Mouse (Mus musculus) left cerebral cortex, adult 18-20 months (tissue): ENCODE results near the gene Fbxl13. TPM values are rescaled to one million over a fixed set of nuclear protein-coding genes. Genes with fewer than 3 reads are reported as not detected.
"Not testable (repeated sequence)": the region's sequence is repeated elsewhere in the genome, so short reads cannot be mapped to it uniquely, and the experiment has no call there.

Experiments used
- DNase-seq, 2 experiments: peaks; one replicate each; pipeline ENCODE4 v3.0.0; 2021 to 2022; ENCODE audit warnings: low spot score in 2 of 2, mixed read lengths in 1 of 2
- total RNA-seq, 2 experiments: library from RNA; stranded (reverse); gene quantifications; 2 replicates each; pipeline ENCODE4 v1.2.3; 2021

Gene Fbxl13
- total RNA-seq, 2 experiments from 2014 or later, result 0.16 to 0.28 TPM

- no peak for DNase-seq
These were observed 12.6 kb upstream of the Fbxl13 start for GRCm38 (mm10) chr5:21658038-21658437.

- DNase-seq, result no peak
These were observed 11.5 kb upstream of the Fbxl13 start for GRCm38 (mm10) chr5:21656912-21657311.

GRCm38 (mm10) chr5:21651885-21652612 is 6.6 kb upstream of the Fbxl13 start:
- DNase-seq, result no peak

GRCm38 (mm10) chr5:21650736-21651135 is 5.3 kb upstream of the Fbxl13 start:
- no peak for DNase-seq

GRCm38 (mm10) chr5:21646133-21646491 is 678 bp upstream of the Fbxl13 start:
- no peak for DNase-seq

- no peak for DNase-seq
These were observed 469 bp downstream of the Fbxl13 start for GRCm38 (mm10) chr5:21644891-21645438.

GRCm38 (mm10) chr5:21643606-21644005 is 1.8 kb downstream of the Fbxl13 start:
- DNase-seq, result no peak

GRCm38 (mm10) chr5:21640961-21641360 is 4.5 kb downstream of the Fbxl13 start:
- peak; percentile 56 to 75 for DNase-seq

- DNase-seq, result no peak
These were observed 19.5 kb downstream of the Fbxl13 start for GRCm38 (mm10) chr5:21625916-21626315.

- no peak for DNase-seq
These were observed 28.9 kb downstream of the Fbxl13 start for GRCm38 (mm10) chr5:21616450-21617009.

GRCm38 (mm10) chr5:21614299-21614698 is 31.1 kb downstream of the Fbxl13 start:
- DNase-seq, result not testable (repeated sequence)

- no peak for DNase-seq
These were observed 34.4 kb downstream of the Fbxl13 start for GRCm38 (mm10) chr5:21610996-21611395.

GRCm38 (mm10) chr5:21608311-21609304 is 36.8 kb downstream of the Fbxl13 start:
- peak; percentile 11 to 44 for DNase-seq

GRCm38 (mm10) chr5:21605936-21606335 is 39.5 kb downstream of the Fbxl13 start:
- no peak for DNase-seq

GRCm38 (mm10) chr5:21599961-21600360 is 45.5 kb downstream of the Fbxl13 start:
- DNase-seq, result no peak

- not testable (repeated sequence) for DNase-seq
These were observed 45.9 kb downstream of the Fbxl13 start for GRCm38 (mm10) chr5:21599536-21599935.

GRCm38 (mm10) chr5:21593201-21593709 is 52.2 kb downstream of the Fbxl13 start:
- DNase-seq, result no peak

- no peak for DNase-seq
These were observed 53.3 kb downstream of the Fbxl13 start for GRCm38 (mm10) chr5:21592106-21592505.

GRCm38 (mm10) chr5:21588220-21588619 is 57.2 kb downstream of the Fbxl13 start:
- no peak for DNase-seq

GRCm38 (mm10) chr5:21587683-21588082 is 57.8 kb downstream of the Fbxl13 start:
- no peak for DNase-seq

- DNase-seq, result peak; percentile 27 to 50
These were observed 58.7 kb downstream of the Fbxl13 start for GRCm38 (mm10) chr5:21586763-21587162.
